Mouse (Mus musculus) testis, postnatal 10 days (tissue): ENCODE results near the gene Rwdd4a.

Experiments used
- DNase-seq: peaks from one replicate; pipeline ENCODE4 v3.0.0; 2021; ENCODE audit warnings: low spot score

Gene Rwdd4a

DNA sequence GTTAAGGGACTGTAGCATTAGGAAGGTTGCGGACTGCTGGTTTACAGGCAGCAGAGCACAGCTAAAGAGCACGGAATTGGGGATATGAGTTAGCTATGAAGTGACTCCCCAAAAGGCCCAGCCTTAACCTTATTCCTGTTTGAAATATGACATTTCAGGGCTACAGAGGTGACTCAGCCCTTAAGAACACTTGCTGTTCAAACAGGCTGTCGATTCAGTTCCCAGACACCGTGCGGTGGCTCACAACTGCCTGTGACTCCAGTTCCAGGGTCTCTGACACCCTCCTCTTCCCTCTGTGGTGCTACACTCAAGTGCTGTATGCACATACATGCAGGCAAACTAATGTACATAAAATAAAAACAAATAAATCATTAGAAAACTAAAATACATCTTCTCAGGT, 55.2 kb downstream of the Rwdd4a start:
- no peak for DNase-seq

DNA sequence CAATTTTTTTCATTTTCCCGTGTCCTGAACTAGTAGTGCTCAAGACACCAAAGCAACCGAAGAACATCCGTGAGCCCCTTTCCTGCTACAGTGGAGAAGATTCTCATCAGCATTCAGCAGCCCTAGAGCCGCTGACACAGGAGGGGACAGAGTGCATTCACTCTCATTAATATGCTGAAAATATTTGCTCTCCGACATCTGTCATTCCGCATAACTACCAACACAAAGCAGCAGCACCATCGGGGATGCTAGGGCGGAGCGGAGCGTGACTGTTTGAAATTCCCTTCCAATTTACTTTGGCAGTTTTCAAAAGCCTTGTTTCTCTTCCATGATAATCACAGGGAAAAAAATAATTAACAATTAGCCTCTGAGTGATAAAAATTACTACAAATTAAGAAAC, 56.9 kb downstream of the Rwdd4a start:
- no peak for DNase-seq

GRCm38 (mm10) chr8:47600664-47601063, 67.2 kb downstream of the Rwdd4a start:
- DNase-seq, result no peak
